Mouse (Mus musculus): ENCODE results near the gene Ptprd.

- TF ChIP-seq HCFC1 (IDR thresholded peaks at IDR 0.05; ENCODE audit: borderline replicate concordance, insufficient read depth, low read length) (no peak), MAFK (IDR thresholded peaks at IDR 0.05; ENCODE audit: insufficient read depth, low read depth, low read length) (no peak)
These were observed 2166.1 kb downstream of the Ptprd start for GRCm38 (mm10) chr4:76045650-76046049.
